Mouse (Mus musculus) intestine, embryonic 16.5 days (tissue): ENCODE measurements at regions not wholly inside any gene's neighbourhood (a gene's known extent, or its start where the extent isn't known, plus 50 kb on each side); places are given as distances from the start of the nearest gene placed in this dataset.

ENCODE experiments used
- ATAC-seq: fragments of 200-750 bp; cut with Nextera tagmentation; 2 replicates; pipeline ENCODE4 v1.8.0; 2017; ENCODE audit warnings: moderate TSS enrichment, moderate library complexity
- H3K27ac ChIP-seq: fragments of 300-500 bp; sonication (generic); 2 replicates; pipeline ENCODE4 v1.5.1; 2014; ENCODE audit warnings: mild to moderate bottlenecking, low read length
- H3K27me3 ChIP-seq: fragments of 300-500 bp; sonication (generic); replicated peaks from 2 replicates; pipeline ENCODE4 v1.6.1; 2014; ENCODE audit warnings: low read length, control low read depth, mixed read lengths; ENCODE audit not compliant: control insufficient read depth, insufficient read depth
- H3K36me3 ChIP-seq: fragments of 300-500 bp; sonication (generic); 2 replicates; pipeline ENCODE4 v1.6.1; 2014; ENCODE audit warnings: low read length, control low read depth; ENCODE audit not compliant: control insufficient read depth, insufficient read depth
- H3K4me1 ChIP-seq: fragments of 300-500 bp; sonication (generic); 2 replicates; pipeline ENCODE4 v1.6.1; 2014; ENCODE audit warnings: low read length, control low read depth, mixed read lengths; ENCODE audit not compliant: control insufficient read depth, insufficient read depth
- H3K4me2 ChIP-seq: fragments of 300-500 bp; sonication (generic); 2 replicates; pipeline ENCODE4 v1.6.1; 2014; ENCODE audit warnings: low read depth, low read length, control low read depth
- H3K4me3 ChIP-seq: fragments of 300-500 bp; sonication (generic); 2 replicates; pipeline ENCODE4 v1.5.1; 2014; ENCODE audit warnings: mild to moderate bottlenecking, low read length
- H3K9ac ChIP-seq: fragments of 300-500 bp; sonication (generic); 2 replicates; pipeline ENCODE4 v1.6.1; 2014; ENCODE audit warnings: low read depth, low read length
- H3K9me3 ChIP-seq: fragments of 300-500 bp; sonication (generic); 2 replicates; pipeline ENCODE4 v1.6.1; 2016; ENCODE audit warnings: low read length, control low read depth; ENCODE audit not compliant: control insufficient read depth
- WGBS: fragments of 180-500 bp; shearing (Covaris S2); extraction: QIAGEN DNeasy Blood & Tissue Kit; methylation state at CpG from one replicate; pipeline ENCODE4 v1.1.7; 2014; 5-methylcytosine and 5-hydroxymethylcytosine counted together

GRCm38 (mm10) chr9:88120963-88121570, 205.9 kb upstream of the Nt5e start:
- no peak for ATAC-seq
- H3K36me3 ChIP-seq: no peaks in the 10 kb centered on the region
- no peak overlapping the region for H3K4me3 ChIP-seq
- H3K27me3 ChIP-seq: no peaks in the 10 kb centered on the region
- H3K4me1 ChIP-seq: no peaks in the 10 kb centered on the region
- WGBS: 76% methylated on average over 11 of the region's 11 CpGs
- no peak overlapping the region for H3K9ac ChIP-seq
- no peaks in the 10 kb centered on the region for H3K9me3 ChIP-seq
- no peak overlapping the region for H3K4me2 ChIP-seq
- H3K27ac ChIP-seq: no peak overlapping the region

- no peak for ATAC-seq
- Histone ChIP-seq H3K27me3 (no peaks in the 10 kb centered on the region), H3K9me3 (no peaks in the 10 kb centered on the region), H3K9ac (no peak overlapping the region), H3K4me2 (no peak overlapping the region), H3K36me3 (no peaks in the 10 kb centered on the region), H3K27ac (no peak overlapping the region), H3K4me1 (no peaks in the 10 kb centered on the region), H3K4me3 (no peak overlapping the region)
- 84% methylated on average over 9 of the region's 9 CpGs for WGBS
Measured at GRCm38 (mm10) chr9:88124322-88125005, 202.5 kb upstream of the Nt5e start.

- WGBS: 61% methylated on average over 6 of the region's 6 CpGs
- H3K9ac ChIP-seq: no peak overlapping the region
- peak overlapping the region; percentile 40; the same call in 1 of the 2 replicates for H3K27ac ChIP-seq
- no peaks in the 10 kb centered on the region for H3K4me1 ChIP-seq
- ATAC-seq: peak; percentile 91
- no peaks in the 10 kb centered on the region for H3K27me3 ChIP-seq
- no peaks in the 10 kb centered on the region for H3K9me3 ChIP-seq
- H3K4me3 ChIP-seq: no peak overlapping the region
- no peaks in the 10 kb centered on the region for H3K36me3 ChIP-seq
- no peak overlapping the region for H3K4me2 ChIP-seq
Measured at GRCm38 (mm10) chr9:88163025-88163780, 163.8 kb upstream of the Nt5e start.

- no peak overlapping the region for H3K4me2 ChIP-seq
- ATAC-seq: no peak
- no peak overlapping the region for H3K9ac ChIP-seq
- no peaks in the 10 kb centered on the region for H3K36me3 ChIP-seq
- H3K27ac ChIP-seq: no peak overlapping the region
- H3K4me3 ChIP-seq: no peak overlapping the region
- no peaks in the 10 kb centered on the region for H3K9me3 ChIP-seq
- H3K27me3 ChIP-seq: no peaks in the 10 kb centered on the region
- 68% methylated on average over 4 of the region's 4 CpGs for WGBS
- no peaks in the 10 kb centered on the region for H3K4me1 ChIP-seq
Measured at GRCm38 (mm10) chr9:88177575-88178254, 149.3 kb upstream of the Nt5e start.

GRCm38 (mm10) chr9:88181189-88181994, 145.6 kb upstream of the Nt5e start:
- Histone ChIP-seq H3K4me3 (no peak overlapping the region), H3K36me3 (no peaks in the 10 kb centered on the region), H3K4me1 (no peaks in the 10 kb centered on the region), H3K27ac (no peak overlapping the region), H3K4me2 (no peak overlapping the region), H3K27me3 (no peaks in the 10 kb centered on the region), H3K9ac (no peak overlapping the region), H3K9me3 (no peaks in the 10 kb centered on the region)
- no peak for ATAC-seq
- WGBS: 71% methylated on average over 9 of the region's 9 CpGs

GRCm38 (mm10) chr9:88207378-88207777, 119.6 kb upstream of the Nt5e start:
- no peak overlapping the region for H3K9ac ChIP-seq
- H3K36me3 ChIP-seq: no peaks in the 10 kb centered on the region
- H3K9me3 ChIP-seq: no peaks in the 10 kb centered on the region
- H3K27me3 ChIP-seq: no peaks in the 10 kb centered on the region
- H3K27ac ChIP-seq: no peak overlapping the region
- no peak for ATAC-seq
- H3K4me3 ChIP-seq: no peak overlapping the region
- H3K4me1 ChIP-seq: no peaks in the 10 kb centered on the region
- H3K4me2 ChIP-seq: no peak overlapping the region
- WGBS: 69% methylated on average over 7 of the region's 7 CpGs

- H3K4me1 ChIP-seq: no peaks in the 10 kb centered on the region
- H3K27ac ChIP-seq: no peak overlapping the region
- no peaks in the 10 kb centered on the region for H3K9me3 ChIP-seq
- ATAC-seq: peak; percentile 74; the same call in 1 of the 2 replicates
- H3K9ac ChIP-seq: no peak overlapping the region
- H3K36me3 ChIP-seq: no peaks in the 10 kb centered on the region
- no peaks in the 10 kb centered on the region for H3K27me3 ChIP-seq
- no peak overlapping the region for H3K4me3 ChIP-seq
- H3K4me2 ChIP-seq: no peak overlapping the region
Measured at GRCm38 (mm10) chr9:88208022-88208421, 119.0 kb upstream of the Nt5e start.

GRCm38 (mm10) chr9:88214758-88215157, 112.2 kb upstream of the Nt5e start:
- WGBS: 66% methylated on average over 6 of the region's 6 CpGs
- Histone ChIP-seq H3K4me1 (no peaks in the 10 kb centered on the region), H3K9me3 (no peaks in the 10 kb centered on the region), H3K9ac (no peak overlapping the region), H3K27me3 (no peaks in the 10 kb centered on the region), H3K4me3 (no peak overlapping the region), H3K36me3 (no peaks in the 10 kb centered on the region), H3K4me2 (no peak overlapping the region), H3K27ac (no peak overlapping the region)
- ATAC-seq: no peak
